Mouse (Mus musculus): ENCODE measurements around the gene Tcea2. TPM values are rescaled to one million over a fixed set of nuclear protein-coding genes. Genes with fewer than 3 reads are reported as not detected.

Gene Tcea2
- polyA plus RNA-seq, 1 experiment from 2014 or later: 58.2 TPM

Other genes with a start within 250 kb of the Tcea2 start
- gene Zbtb46, start 220.9 kb upstream of the Tcea2 start, polyA plus RNA-seq (2015; fragmentation: Nextera tagmentation; extraction: Ambion mirVana): 21.6 and 26.2 TPM in 2 replicates
- gene Abhd16b, start 187.1 kb upstream of the Tcea2 start, polyA plus RNA-seq (2015; fragmentation: Nextera tagmentation; extraction: Ambion mirVana): not detected in 2 replicates
- gene Tpd52l2, start 183.2 kb upstream of the Tcea2 start, polyA plus RNA-seq (2015; fragmentation: Nextera tagmentation; extraction: Ambion mirVana): 105 and 109 TPM in 2 replicates
- 291 and 302 TPM in 2 replicates for gene Dnajc5, start 159.8 kb upstream of the Tcea2 start, polyA plus RNA-seq (2015; fragmentation: Nextera tagmentation; extraction: Ambion mirVana)
- 71.2 and 76.0 TPM in 2 replicates for gene Uckl1, start 95.4 kb upstream of the Tcea2 start, polyA plus RNA-seq (2015; fragmentation: Nextera tagmentation; extraction: Ambion mirVana)
- gene Prpf6, start 88.4 kb upstream of the Tcea2 start, polyA plus RNA-seq (2015; fragmentation: Nextera tagmentation; extraction: Ambion mirVana): 59.7 and 64.6 TPM in 2 replicates
- gene Zfp512b, start 87.5 kb upstream of the Tcea2 start, polyA plus RNA-seq (2015; fragmentation: Nextera tagmentation; extraction: Ambion mirVana): 70.0 and 78.0 TPM in 2 replicates
- gene Samd10, start 81.1 kb upstream of the Tcea2 start, polyA plus RNA-seq (2015; fragmentation: Nextera tagmentation; extraction: Ambion mirVana): 213 and 216 TPM in 2 replicates
- 0.25 and 0.39 TPM in 2 replicates for gene Gm29797, start 23.3 kb upstream of the Tcea2 start, polyA plus RNA-seq (2015; fragmentation: Nextera tagmentation; extraction: Ambion mirVana)
- gene Sox18, start 8.7 kb upstream of the Tcea2 start, polyA plus RNA-seq (2015; fragmentation: Nextera tagmentation; extraction: Ambion mirVana): 14.6 and 15.7 TPM in 2 replicates
- 60.8 and 65.1 TPM in 2 replicates for gene Rgs19, start 13.7 kb downstream of the Tcea2 start, polyA plus RNA-seq (2015; fragmentation: Nextera tagmentation; extraction: Ambion mirVana)
- not detected in 2 replicates for gene Lkaaear1, start 18.1 kb downstream of the Tcea2 start, polyA plus RNA-seq (2015; fragmentation: Nextera tagmentation; extraction: Ambion mirVana)
- 103 and 111 TPM in 2 replicates for gene Oprl1, start 34.7 kb downstream of the Tcea2 start, polyA plus RNA-seq (2015; fragmentation: Nextera tagmentation; extraction: Ambion mirVana)
- gene Myt1, start 83.0 kb downstream of the Tcea2 start, polyA plus RNA-seq (2015; fragmentation: Nextera tagmentation; extraction: Ambion mirVana): 15.6 and 19.2 TPM in 2 replicates
- gene Pcmtd2, start 157.5 kb downstream of the Tcea2 start, polyA plus RNA-seq (2015; fragmentation: Nextera tagmentation; extraction: Ambion mirVana): 34.4 and 36.4 TPM in 2 replicates
- 79.4 and 85.3 TPM in 2 replicates for gene Polr3k, start 184.0 kb downstream of the Tcea2 start, polyA plus RNA-seq (2015; fragmentation: Nextera tagmentation; extraction: Ambion mirVana)